In the genomic region with DNA sequence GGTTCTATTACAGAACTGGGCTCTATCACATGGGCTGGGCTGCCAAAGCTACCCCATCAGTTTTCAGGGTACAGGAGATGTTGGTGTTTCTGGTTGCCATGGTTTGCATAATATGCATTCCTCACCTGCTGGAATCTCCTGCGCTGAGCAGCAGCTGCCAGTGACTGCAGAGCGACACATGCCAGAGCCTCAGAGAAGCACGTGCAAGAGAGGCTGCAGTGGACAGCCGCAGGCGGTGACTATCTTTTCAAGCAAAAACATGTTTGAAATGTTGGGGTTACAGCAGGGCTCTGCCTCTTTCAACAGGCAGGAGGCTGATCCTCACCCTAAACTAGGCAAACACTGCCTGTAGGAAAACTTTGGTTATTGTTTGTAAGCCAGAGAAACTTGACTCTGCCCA, we compare ENCODE assay signal across 17 mouse cellular contexts.
"Had no signal": no experiment of that assay in that cellular context is flagged by ENCODE, and none has a peak within 500 bp of the region (broad histone marks: within the 10 kb centered on the region; RNA-seq: fewer than 3 reads in every experiment).

No protein-coding gene starts in this region.

- H3K4me1 ChIP-seq: kidney, embryonic 15.5 days; midbrain, embryonic 12.5 days; midbrain, embryonic 15.5 days; neural tube, embryonic 13.5 days had no signal

- H3K27ac ChIP-seq: kidney, embryonic 15.5 days; liver, embryonic 13.5 days; midbrain, embryonic 12.5 days; midbrain, embryonic 15.5 days; neural tube, embryonic 13.5 days had no signal

- H3K4me3 ChIP-seq: kidney, embryonic 15.5 days; liver, embryonic 13.5 days; midbrain, embryonic 12.5 days; midbrain, embryonic 15.5 days; neural tube, embryonic 13.5 days had no signal

- H3K4me2 ChIP-seq: kidney, embryonic 15.5 days; liver, embryonic 13.5 days; midbrain, embryonic 12.5 days; midbrain, embryonic 15.5 days; neural tube, embryonic 13.5 days had no signal

- DNase-seq: kidney, adult 8-10 months; kidney, postnatal 10 days; kidney, postnatal 36 days; liver; liver, embryonic 13.5 days; lung, adult 2 months; lung, postnatal 14 days; lung, postnatal 4 days; retina, postnatal 1 day; right cerebral cortex, postnatal 25 days; thymus, adult 18-20 months; thymus, postnatal 4 days had no signal

- H3K9me3 ChIP-seq: kidney, embryonic 15.5 days; liver, embryonic 13.5 days; midbrain, embryonic 12.5 days; midbrain, embryonic 15.5 days; neural tube, embryonic 13.5 days had no signal

- ATAC-seq: intestine, postnatal 0 days; midbrain, embryonic 15.5 days had no signal

- H3K36me3 ChIP-seq: kidney, embryonic 15.5 days; liver, embryonic 13.5 days; midbrain, embryonic 12.5 days; midbrain, embryonic 15.5 days; neural tube, embryonic 13.5 days had no signal

- H3K9ac ChIP-seq: kidney, embryonic 15.5 days; liver, embryonic 13.5 days; midbrain, embryonic 12.5 days; midbrain, embryonic 15.5 days; neural tube, embryonic 13.5 days had no signal

- H3K27me3 ChIP-seq: kidney, embryonic 15.5 days; liver, embryonic 13.5 days; midbrain, embryonic 12.5 days; midbrain, embryonic 15.5 days; neural tube, embryonic 13.5 days had no signal
